Mouse (Mus musculus): ENCODE data around the gene Atrn.

Atrn gene

GRCm38 (mm10) chr2:131072536-131072935, 166.2 kb downstream of the Atrn start:
- DNase-seq (ENCODE audit: low read depth, low spot score) = no peak

Data from forelimb bud, embryonic 11.5 days (tissue).